Mouse (Mus musculus) embryo, embryonic 11.5 days (tissue): Measurements from ENCODE around the gene Fscn2.

Experiments
- DNase-seq: peaks from one replicate; pipeline ENCODE4 v3.0.0-alpha.2; 2012; ENCODE audit warnings: low read depth, low spot score

The Fscn2 gene

DNA sequence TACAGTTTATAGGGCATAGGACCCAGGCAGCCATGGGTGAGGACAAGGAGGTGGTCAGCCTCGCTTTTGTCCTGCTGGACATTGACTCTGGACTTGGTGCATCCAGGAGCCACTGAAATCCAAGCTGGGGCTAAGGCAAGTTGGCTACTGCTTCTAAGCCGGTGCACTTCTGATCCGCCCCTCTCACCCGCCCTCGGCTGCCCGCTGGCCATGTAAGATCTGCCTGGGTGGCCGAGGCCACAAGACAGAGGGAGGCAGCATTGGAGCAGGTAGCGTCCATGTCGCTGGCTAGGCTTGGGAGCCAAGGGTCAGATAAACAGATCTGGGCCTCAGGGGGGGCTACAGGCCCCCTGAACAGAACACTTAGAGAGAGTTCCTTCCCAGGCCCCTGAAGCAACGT, at the start of gene Fscn2:
Fscn2 (plus strand) TSS at position 240 of the 400 bp plus-strand sequence.
- DNase-seq = no peak

DNA sequence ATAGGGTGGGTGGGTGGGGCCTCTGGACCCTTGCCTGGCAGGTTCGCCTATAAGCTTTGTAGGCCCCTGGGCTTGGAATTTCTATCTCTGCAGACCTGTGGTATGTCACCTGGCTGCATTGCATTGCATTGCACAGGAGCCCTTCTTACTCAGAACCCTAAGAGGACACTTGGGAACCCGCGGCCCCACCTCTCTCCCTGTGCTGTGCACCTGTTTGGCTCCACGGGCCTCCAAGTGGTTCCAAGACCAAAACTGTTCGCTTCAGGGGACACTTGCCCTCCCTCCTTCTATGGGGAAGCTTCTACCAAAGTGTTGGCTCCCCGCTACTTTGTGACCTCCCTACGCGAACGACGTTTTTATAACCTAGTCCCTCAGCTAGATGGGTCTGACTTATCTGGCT, 49.8 kb upstream of the Fscn2 start:
- no peak for DNase-seq

DNA sequence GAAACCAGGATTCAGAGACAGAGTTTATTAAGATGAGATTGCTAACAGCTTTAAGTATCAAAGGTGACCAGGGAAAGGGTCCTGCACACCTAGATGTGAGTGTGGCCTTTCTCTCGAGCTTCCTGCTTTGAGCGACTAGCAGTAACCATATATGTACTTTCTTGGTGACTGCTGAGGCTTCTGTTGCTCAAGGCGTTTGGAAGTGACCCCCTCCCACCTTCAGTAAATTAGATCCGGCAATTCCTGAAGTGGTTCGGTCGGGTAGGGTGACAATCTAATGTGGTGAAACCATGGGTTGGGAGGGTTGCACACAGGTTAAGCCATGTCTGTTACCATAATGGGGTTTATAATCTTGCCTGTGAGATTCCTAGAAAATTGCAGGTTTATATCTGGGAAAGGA, 49.3 kb upstream of the Fscn2 start:
- no peak for DNase-seq

DNA sequence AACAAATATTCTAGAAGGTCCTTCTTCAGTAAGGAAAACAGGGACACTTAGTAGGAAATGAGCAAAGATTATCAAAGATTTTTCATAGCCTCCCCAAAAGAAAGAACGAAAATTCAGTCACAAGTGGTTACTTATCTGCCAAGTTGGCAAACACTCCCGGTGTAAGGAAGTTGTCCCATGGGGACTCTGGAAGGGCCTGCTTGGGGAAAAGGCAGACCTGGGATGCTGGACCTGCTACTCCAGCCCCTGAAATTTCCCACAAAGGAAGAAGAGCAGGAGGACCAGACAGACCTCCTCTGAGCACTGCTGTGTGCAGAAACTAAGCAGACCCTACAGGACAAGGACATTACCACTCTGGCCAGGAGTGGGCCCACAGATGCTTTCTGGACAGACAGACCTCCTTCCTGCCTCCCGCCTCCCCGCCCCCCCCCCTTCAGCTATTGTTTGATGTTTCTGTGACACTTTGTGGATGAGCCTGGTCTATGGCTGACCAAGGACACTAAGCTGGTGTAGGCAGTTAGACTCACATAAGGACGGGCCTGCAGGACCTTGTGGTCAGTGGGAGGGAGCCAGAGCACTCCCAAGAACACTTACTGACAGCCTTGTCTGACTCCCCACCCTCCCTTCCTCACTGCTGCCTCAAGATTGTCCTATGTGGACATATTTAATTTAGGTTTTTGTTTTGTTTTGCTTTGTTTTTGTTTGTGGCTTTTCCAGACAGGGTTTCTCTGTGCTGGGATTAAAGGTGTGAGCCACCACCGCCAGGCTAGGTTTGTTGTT, 47.2 kb upstream of the Fscn2 start:
- no peak for DNase-seq

DNA sequence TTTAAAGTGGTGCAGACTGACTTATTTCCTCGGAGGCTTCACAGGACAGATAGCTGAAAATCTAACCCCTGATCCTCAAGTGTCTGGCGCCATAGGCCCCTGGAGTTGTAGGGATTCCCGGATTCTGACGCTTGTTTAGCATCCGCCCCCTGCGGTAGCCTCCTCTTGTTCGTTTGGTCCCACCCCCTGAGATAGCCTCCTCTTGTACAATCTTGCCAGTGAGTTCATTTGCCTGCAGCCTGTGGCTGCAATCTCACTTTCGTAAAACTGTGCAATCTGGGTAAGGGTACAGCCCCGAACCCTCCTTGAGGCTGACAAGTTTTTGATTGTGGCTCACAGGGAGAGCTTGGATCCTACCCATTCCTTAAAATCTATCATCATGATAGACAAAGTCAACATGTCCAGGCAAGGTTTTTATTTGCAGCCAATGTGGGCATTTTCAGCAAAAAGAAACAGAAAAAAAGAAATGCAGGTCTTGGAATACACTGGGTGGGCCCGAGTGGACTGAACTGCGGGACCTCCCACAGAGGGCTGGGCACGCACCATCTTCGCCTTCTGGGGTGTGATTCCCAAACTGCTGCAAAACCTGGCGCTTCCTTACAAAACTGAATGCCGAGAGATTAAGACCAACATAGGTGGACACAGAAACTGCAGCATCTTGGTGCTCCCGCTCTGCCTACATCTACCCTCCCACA, 46.5 kb upstream of the Fscn2 start:
- no peak for DNase-seq

DNA sequence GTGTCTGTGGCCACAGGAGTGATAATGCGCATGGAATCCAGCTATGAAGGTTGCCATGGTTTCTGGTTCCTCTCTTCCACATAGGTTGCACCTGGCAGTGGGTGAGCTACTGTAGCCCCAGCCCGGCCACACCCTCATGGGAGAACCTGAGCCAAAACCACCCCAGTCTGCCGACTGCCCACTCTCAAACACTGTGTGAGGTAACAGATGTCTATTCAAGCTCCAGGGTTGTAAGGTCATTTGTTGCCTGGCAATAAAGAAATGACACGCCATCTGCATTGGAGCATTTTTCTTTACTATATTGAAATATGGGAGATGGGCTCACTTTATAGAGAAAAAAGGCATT, 45.9 kb upstream of the Fscn2 start:
- DNase-seq = no peak

DNA sequence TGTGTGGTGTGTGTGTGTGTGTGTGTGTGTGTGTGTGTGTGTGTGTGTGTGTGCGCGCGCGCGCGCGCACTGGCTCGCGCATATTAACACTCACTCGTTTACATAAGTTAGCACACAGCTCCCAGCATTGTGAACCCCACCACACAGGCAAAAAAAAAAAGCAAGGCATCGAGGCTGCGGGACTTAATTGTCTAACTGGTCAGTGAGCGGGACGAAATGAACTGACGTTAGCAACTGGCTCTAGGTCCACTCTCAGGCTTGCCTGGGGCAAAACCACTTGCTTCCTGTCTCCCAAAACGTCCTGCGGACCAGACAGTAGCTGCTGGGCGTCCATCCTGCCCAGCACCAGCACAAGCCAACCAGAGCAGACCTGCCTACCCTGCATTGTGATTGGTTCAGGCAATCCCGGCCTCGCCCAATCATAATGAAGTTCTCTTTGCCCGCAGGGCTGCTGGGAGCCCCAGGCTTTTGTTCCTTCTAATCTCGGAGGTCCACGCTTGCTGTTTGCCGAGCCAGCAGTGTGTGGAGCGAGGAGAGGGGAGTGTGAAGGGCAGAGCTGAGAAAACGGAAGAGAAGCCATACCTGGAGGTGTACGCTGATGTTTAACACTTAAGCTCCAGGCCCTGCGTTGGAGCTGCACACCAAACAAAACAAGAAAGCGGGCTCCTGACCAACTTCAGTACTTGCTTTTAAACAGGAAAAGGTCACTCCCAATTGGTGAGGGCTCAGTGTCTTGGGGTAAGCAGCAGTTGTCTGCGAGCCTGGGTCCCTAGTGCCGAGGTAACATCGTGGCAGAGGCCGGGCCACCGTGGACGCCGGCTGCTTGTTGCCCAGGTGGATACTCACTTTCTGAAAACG, 45.3 kb upstream of the Fscn2 start:
- peak; percentile 90 for DNase-seq

DNA sequence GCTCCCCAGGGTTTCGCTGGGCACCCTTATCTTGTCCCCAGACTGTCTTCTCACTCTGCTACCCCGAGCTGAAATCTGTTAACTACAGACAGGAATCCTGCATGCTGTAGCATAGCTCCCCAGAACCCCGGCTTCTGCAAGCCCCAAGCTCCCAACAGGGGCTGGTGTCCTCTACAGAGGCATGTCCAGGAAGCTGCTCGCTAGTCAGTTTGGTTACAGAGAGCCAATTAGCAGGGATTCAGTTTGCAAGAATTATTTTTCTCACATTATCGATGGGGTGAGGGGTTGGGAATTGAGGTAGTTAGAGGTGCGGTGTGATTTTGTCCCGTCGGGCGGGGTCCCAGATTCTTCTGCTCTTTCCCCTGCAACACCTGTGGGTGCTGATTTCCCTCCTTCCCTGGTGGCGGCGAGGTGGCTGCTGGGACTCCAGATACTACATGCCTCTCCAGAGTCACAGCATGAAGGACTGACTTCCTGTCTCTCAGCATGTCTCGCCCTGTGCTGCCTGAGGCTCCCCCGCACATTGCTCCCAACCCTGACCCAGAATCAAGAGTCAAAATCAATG, 44.6 kb upstream of the Fscn2 start:
- no peak for DNase-seq

DNA sequence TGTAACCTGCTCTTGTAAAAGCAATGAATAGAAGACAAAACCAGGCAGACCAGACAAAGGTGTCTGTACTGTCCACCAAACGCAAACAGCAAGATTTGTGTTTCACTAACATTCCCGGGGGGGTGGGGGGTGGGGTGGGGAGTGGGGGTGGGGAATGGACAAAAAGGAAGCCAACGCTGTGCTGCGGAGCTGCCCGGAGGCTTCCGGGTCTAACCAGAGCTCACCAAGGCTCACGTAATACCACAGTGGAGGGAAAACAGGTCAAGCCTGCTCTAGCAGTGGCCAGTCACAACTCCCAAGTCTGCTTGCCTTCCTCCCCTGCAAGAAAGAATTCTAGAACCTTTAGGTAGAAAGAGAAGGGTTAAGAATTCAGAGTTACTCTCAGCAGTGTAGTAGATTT, 43.9 kb upstream of the Fscn2 start:
- no peak for DNase-seq

DNA sequence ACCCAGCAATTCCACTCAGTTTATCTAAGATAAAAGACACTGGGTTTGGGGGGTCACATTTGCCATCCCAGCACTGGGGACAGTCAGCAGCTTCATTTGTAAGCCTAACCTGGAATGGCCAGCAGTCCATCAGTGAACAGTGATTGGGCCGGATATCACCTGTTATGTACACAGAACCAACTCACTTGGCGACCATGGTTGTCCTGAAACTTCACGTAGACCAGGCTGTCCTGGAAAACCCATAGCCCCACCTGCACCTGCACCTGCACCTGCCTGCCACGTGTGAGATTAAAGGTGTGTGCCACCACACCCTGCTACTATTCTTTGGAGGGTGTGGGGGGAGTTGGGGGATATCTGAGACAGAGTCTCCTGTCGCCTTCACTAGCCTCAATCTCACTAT, 42.0 kb upstream of the Fscn2 start:
- no peak for DNase-seq

DNA sequence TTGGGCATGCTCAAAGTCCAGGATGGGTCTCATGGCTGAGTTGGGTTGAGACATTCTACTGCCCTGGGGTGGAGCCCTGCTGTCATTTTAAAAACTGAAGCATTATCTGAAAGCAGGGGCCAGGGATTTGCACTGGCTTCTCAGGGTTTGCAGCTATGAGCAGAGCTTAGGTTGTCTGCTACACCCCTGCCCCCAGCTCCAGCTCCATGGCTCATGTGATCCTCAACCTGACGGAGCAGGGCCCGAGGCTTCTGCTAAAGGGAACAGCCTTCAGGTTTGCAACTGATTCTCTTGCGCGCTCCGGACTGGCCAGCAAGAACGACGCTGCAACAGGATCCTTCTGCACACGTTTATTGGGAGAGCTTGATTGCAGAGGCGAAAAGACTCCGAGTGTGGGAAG, 41.2 kb upstream of the Fscn2 start:
- no peak for DNase-seq

DNA sequence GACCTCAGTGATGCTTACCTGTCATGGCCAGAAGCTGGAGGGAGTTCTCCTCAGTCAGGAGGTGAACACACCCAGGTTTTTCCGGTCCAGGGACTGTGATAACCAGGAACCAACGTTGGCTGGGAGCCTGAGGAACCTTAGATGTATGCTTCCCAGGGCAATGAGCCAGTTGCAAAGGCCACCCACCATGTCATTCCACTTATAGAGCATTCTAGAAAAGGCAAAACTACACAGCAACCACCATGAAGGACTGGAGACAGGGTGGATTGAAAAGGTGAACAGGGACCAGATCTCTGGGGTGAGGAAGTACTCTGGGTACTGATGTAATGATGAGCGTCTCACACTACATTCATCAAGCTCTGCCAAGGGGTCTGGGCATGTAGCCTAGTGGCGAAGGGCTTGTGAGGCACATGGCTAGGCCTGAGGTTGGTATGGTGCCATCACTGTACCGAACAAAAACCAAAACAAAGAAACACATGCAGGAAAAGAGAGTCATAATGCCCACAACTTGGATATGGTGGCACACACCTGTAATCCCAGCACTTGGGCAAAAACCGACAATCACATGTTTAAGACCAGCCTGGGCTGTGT, 25.8 kb upstream of the Fscn2 start:
- no peak for DNase-seq

DNA sequence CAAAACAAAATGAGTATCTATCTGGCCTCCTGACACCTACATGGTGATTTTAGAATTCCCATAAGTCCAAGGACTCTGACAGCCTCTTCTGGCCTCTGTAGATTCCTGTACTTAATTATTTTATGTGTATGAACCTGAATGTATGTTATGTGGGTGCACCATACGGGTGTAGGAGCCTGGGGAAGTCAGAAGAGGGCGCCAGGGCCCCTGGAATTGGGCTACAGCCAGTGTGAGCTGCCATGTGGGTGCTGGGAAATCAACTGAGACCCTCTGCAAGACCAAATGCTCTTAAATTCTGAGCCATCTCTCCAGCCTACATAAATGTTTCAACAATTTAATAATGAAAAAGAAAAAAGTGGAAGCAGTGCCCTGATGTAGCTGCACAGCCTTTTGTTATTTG, 23.9 kb upstream of the Fscn2 start:
- DNase-seq = no peak

DNA sequence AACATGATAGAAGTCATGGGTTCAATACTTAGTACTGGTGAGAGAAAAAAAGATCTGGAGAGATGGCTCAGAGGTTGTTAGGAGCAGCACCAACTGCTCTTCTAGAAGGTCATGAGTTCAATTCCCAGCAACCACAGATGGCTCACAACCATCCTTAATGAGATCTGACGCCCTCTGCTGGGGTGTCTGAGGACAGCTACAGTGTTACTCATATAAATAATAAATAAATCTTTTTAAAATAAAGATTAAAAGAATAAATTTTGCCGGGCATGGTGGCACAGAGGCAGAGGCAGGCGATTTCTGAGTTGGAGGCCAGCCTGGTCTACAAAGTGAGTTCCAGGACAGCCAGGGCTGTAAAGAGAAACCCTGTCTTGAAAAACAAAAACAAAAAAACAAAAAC, 22.5 kb upstream of the Fscn2 start:
- no peak for DNase-seq

DNA sequence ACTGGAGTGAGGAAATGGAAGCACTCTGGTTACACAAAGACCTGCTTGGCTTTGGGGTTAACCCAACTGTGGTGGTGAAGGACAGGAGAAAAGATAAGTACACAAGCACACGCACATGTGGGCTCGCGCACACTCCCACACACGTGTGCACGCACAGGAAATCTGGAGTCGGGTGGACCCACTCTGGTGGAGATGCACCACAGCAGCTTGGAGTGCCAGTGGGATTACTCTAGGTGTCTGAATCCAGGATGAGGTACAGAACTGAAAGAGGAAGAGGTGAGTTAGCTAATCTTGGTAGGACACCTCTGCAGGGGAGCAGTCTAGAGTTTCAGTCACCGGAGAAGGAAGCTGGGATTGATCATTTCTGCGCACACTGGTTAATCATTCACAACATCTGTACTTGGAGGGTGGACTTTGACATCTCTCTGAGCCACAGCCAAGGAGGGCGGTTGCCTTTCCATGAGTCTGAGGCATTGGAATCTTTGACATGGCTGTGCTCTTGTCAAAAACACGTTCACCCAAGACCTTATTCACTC, 21.3 kb upstream of the Fscn2 start:
- no peak for DNase-seq

DNA sequence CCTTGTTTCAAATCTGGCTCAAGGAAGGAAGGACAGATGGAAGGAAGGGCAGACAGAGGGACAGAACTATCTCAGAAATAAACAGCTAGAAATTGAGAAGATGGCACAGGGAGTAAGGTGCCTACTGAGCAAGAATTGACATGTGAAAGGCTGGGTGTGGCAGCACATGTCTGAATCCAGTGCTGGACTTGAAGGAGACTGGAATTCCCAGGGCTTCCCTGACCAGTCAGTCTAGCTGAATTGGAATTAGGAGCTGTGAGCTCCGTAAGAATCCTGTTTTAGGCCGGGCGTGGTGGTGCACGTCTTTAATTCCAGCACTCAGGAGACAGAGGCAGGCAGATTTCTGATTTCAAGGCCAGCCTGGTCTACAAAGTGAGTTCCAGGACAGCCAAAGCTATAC, 19.7 kb upstream of the Fscn2 start:
- no peak for DNase-seq

DNA sequence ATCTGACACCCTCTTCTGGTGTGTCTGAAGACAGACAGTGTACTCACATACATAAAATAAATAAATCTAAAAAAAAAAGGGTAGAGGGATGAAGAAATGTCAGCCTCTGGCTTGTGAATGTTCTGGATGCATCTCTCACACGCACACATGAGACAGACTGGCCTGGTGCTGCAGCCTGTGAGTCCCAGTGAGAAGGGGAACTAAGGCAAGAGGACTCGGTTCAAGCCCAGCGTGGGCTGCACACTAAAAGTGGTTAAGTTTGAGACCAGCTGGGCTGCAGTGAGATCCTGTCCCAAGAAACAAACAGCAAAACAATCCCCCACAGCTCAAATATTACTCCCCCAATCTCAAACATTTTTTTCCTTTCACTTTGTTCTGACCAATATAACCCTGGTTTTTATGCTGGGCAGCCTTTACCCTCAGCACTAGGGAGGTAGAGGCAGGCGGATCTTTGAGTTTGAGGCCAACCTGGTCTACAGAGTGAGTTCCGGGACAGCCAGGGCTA, 18.6 kb upstream of the Fscn2 start:
- DNase-seq = no peak

DNA sequence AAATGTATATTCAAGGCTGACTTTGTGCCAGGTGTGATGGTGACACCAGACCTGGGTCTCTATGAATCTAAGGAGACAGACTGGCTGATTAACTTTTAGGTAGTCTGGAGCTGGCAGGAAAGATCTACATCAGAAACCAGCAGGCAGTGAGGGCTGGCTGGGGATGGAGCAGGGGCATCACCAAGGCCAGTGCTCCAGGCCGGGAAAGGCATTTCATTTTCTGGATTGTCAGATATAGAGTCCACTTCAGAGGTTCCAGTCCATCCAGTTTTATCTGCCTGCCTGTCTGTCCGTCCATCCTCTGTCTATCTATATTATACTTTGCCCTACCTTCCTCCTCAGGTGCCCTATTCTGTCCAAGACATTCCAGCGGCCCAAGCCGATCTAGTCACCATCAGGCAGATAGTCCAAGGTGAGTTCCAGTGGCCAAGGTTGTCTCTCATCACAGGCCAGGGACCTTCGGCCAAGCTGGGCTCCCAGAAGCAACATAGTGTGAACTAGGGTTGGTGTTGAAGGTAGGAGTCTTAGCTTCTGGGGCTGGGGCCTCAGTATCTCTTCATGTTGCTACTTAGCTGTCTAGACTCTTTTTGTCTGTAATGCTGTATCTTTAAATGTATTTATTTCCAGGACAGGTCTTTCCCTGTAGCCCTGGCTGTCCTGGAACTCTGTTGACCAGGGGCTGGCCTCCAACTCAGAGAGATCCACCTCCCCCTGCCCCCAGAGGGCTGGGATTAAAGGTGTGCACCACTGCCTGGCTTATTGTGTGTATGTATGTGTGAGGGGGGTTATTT, 17.6 kb upstream of the Fscn2 start:
- no peak for DNase-seq

DNA sequence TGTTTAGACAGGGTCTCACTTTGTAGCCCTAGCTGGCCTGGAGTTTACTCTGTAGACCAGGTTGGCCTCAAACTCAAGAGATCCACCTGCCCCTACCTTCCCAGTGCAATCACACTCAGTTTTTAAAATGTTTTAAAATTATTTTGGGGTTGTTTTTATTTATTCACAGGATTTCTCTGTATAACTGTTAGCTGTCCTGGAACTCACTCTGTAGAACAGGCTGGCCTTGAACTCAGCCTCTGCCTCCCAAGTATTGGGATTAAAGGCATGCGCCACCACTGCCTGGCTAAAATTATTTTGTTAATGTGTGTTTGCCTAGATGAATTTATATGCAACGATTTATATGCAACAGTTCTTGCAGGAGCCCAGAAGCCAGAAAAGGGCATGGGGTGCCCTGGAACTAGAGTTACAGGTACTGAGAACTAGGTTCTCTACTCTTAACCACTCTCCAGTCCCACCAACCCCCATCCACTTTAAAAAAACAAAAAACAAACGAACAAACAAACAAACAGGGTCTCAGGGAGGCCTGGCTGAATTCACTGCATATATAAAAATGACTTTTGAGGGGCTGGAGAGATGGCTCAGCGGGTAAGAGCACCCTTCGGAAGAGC, 16.9 kb upstream of the Fscn2 start:
- DNase-seq = no peak

DNA sequence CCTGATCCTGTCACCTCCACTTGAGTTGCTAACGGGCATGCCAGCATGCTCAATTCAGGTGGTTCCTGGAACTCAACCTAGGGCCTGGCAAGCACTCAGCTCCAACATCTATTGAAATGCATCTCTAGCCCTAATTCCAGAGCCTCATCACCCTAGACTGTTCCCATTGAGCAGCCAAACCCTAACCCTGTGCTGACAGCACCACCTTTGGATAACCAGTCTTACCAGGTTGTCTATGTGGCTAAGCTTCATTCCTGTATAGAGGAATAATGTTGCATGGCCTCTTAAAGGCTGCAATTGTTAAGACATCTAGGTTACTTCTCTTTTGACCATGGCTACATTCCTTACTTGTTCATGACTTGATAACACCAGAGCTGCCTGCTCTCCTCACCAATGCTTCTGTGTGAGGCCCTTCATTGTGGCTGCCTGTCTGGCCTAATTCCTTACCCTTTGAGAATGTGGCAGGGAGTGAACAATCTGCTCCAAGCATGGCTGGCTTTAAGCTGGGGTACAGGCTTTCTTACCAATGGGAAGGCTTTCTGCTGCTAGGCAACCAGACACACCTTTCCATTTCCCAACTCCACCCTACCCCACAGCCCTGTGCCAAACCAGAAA, 16.2 kb upstream of the Fscn2 start:
- no peak for DNase-seq
